Mouse (Mus musculus) ovary, postnatal 14 days (tissue): ENCODE data around the gene Pcgf1.

Experiments
- DNase-seq: peaks from one replicate; pipeline ENCODE4 v3.0.0; 2022; ENCODE audit warnings: low spot score

Pcgf1 gene

DNA sequence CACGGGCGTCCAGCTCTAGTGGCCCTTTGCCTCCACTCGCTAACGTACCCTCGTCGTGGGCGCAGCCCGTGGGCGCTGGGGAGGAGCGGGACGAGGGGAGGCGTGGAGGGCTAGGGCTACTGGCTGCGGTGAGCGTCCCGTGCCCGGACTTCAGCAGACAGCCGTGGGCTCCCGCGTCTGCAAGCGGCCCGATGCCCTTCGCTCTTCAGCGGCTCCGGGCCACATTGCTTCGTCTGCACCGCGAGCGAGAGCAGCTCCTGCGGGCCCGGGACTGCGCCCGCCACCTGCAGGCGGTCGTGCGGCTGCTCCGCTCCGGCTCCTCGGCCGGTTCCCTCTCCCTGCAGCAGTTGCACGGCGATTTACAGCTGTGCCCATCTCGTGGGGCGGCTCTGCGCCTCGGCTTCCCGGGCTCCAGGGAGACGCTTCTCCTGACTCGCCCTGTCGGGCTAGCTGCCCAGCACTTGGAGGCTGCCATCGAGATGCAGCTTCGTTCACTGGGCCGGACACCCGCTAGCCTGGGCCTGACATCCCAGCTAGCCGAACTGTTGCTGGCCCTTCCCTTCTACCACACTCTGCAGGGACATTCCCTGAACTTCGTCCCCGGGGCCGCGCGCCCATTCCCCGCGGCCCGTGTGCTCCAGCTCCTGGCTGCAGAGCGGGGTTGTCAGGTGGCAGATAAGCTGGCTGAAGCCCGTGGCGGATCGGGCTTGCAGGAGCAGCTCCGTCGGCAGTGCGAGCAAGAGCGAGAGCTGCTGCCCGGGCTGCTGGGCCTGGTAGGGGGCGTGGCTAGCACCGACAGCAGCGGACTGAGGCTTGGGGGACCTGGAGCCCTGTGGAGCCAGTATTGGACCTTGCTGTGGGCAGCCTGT lies 24.3 kb downstream of the Pcgf1 start:
- DNase-seq = peak; percentile 53

DNA sequence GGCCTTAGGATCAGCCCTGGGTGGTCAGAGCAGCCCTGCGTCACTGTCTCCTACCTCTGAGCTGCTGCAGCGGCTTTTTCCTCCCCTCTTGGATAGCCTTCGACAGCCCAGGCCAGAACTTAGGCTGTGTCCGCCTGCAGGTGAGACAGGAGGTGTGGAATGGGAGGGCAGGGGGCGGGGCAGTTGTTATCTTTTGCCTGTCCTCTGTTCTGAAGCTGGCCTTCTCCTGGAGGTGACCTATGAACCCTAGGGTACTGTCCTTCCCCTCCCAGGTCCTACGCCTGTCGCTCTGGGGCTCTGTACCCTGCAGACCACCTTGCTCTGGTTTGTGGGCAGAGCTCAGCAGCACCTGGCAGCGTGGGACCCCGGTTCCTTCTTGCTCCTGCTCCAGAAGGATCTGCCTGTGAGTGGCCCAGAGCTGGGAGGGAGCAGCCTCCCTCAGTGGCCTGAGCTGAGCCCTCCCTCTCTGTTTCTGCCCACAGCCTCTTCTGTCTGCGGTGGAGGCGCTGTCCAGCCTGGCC lies 25.5 kb downstream of the Pcgf1 start:
- no peak for DNase-seq

GRCm38 (mm10) chr6:83104158-83104557 lies 26.5 kb downstream of the Pcgf1 start:
- DNase-seq = no peak

GRCm38 (mm10) chr6:83107566-83108400 lies 30.1 kb downstream of the Pcgf1 start:
- DNase-seq = peak; percentile 76

- peak; percentile 80 for DNase-seq
These were observed 31.3 kb downstream of the Pcgf1 start, which contains the start of gene Mrpl53 for GRCm38 (mm10) chr6:83108762-83109668. Gene Mrpl53 (plus strand): TSS chr6:83109040.

GRCm38 (mm10) chr6:83111510-83112136 lies 34.0 kb downstream of the Pcgf1 start:
- DNase-seq = no peak

DNA sequence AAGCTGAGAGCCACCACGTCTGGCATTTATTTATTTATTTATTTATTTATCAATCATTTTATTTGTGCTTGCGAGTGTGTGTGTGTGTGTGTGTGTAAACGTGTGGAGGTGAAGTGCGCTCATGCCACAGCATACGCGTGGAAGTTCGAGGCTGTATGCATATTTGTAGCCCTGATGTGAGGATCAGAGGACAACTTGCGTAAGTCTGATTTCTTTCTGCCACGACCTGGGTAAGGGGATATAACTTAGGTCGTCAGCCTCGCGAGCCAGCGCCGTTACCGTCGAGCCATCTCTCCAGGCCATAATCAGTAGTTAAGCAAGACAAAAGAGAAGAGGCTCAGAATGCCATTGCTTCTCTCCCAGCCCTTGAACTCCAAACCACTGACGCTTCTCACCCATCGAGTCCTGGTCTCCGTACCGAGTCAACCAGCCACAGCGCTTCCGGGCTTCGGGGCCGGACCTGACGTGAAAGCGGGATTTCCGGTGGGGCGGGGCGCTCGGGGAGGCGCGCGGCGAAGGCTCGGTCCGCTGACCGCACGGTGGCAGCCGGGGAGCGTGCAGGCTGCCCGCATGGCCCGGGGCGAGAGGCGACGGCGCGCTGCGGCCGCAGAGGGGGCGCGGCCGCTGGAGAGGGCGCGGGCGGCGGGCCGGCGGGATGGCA lies 37.5 kb downstream of the Pcgf1 start, which contains the start of gene Mogs:
Mogs (plus strand) TSS at position 486 of the 661 bp plus-strand sequence.
- peak; percentile 92 for DNase-seq

- no peak for DNase-seq
These were observed 38.2 kb downstream of the Pcgf1 start for GRCm38 (mm10) chr6:83115682-83116372.

GRCm38 (mm10) chr6:83116373-83117164 lies 38.9 kb downstream of the Pcgf1 start:
- no peak for DNase-seq

- no peak for DNase-seq
These were observed 39.4 kb downstream of the Pcgf1 start for GRCm38 (mm10) chr6:83117165-83117438.

DNA sequence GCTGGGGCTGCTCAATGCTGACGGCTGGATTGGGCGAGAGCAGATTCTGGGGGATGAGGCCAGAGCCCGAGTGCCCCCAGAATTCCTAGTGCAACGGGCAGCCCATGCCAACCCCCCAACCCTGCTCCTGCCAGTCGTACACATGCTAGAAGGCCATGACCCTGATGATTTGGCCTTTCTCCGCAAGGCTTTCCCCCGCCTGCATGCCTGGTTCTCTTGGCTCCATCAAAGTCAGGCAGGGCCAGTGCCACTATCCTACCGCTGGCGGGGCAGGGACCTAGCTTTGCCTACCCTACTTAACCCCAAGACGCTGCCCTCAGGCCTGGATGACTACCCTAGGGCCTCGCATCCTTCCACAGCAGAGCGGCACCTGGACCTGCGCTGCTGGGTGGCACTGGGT lies 39.9 kb downstream of the Pcgf1 start:
- no peak for DNase-seq

- no peak for DNase-seq
These were observed 40.7 kb downstream of the Pcgf1 start for GRCm38 (mm10) chr6:83118369-83118768.

- no peak for DNase-seq
These were observed 41.4 kb downstream of the Pcgf1 start for GRCm38 (mm10) chr6:83118825-83119733.

DNA sequence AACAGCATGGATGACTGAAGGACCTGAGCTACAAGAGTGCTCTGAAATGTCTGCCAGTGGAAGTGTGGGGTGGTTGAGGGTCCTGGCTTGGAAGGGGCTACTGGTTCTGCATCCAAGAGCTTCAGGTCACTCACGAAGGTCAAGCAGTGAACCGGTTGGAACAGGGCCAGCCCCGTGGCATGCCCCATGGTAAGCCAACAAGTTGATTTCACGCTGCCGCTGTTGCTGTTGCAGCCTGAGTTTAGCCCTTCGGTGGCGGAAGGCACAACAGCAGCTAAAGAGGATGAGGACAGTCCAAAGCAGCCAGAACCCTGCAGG lies 42.0 kb downstream of the Pcgf1 start:
- no peak for DNase-seq

GRCm38 (mm10) chr6:83120930-83121862 lies 43.5 kb downstream of the Pcgf1 start, which contains the start of gene Wbp1:
Gene Wbp1 (minus strand): TSS chr6:83121559.
- DNase-seq = peak; percentile 86

- DNase-seq = no peak
These were observed 44.4 kb downstream of the Pcgf1 start for GRCm38 (mm10) chr6:83121863-83122710.
